ENCODE assay signal across 8 mouse cellular contexts in genomic region chr14:67141581-67142441, GRCm38 (mm10).
A peak's percentile ranks its signal among the peaks of the same experiment; 100 is the strongest.
DNase-seq lines count a peak whose midpoint lies in the region; ATAC-seq lines count a peak whose summit lies in the region.

No protein-coding gene starts in this region.

- peak; percentile 14 to 35 for DNase-seq in heart, adult 18-20 months
- no peak for DNase-seq in heart, postnatal 14 days
- peak; percentile 73 for DNase-seq in adrenal gland, postnatal 25 days
- peak; percentile 59 for DNase-seq in layer of hippocampus, adult 9-10 months (ENCODE audit: low spot score)
- DNase-seq in urinary bladder, adult 2 months (ENCODE audit: low spot score): no peak
- DNase-seq in urinary bladder, postnatal 10 days (ENCODE audit: low spot score): no peak

- H3K4me1 ChIP-seq in forebrain, embryonic 15.5 days: peaks cover 43% of the 10 kb centered on the region
- H3K4me1 ChIP-seq in neural tube, embryonic 14.5 days (ENCODE audit: control insufficient read depth, insufficient read depth, low read length): peaks cover 12% of the 10 kb centered on the region

- H3K9me3 ChIP-seq in forebrain, embryonic 15.5 days: no peaks in the 10 kb centered on the region
- H3K9me3 ChIP-seq in neural tube, embryonic 14.5 days (ENCODE audit: control insufficient read depth, low read length): no peaks in the 10 kb centered on the region

- no peaks in the 10 kb centered on the region for H3K36me3 ChIP-seq in forebrain, embryonic 15.5 days
- H3K36me3 ChIP-seq in neural tube, embryonic 14.5 days (ENCODE audit: control insufficient read depth, insufficient read depth, low read length): no peaks in the 10 kb centered on the region

- 0 out of 2 replicates have a peak overlapping the region, but pooled peaks have one; percentile 16 for H3K9ac ChIP-seq in forebrain, embryonic 15.5 days (replicated peaks)
- 0 out of 2 replicates have a peak overlapping the region, but pooled peaks have one; percentile 8 for H3K9ac ChIP-seq in neural tube, embryonic 14.5 days (replicated peaks; ENCODE audit: low read depth, low read length)

- intact Hi-C loops in heart, postnatal 14 days (cut with DNase I): no loop called here

- peak; percentile 85 for ATAC-seq in forebrain, embryonic 15.5 days (replicated peaks)
- peak; percentile 74; the same call in 1 of the 2 replicates for ATAC-seq in neural tube, embryonic 14.5 days (ENCODE audit: low read depth)

- peak overlapping the region; percentile 32 for H3K4me2 ChIP-seq in forebrain, embryonic 15.5 days (replicated peaks)
- peak overlapping the region; percentile 14; the same call in 1 of the 2 replicates for H3K4me2 ChIP-seq in neural tube, embryonic 14.5 days (ENCODE audit: low read depth, low read length)

- no peaks in the 10 kb centered on the region for H3K27me3 ChIP-seq in forebrain, embryonic 15.5 days
- no peaks in the 10 kb centered on the region for H3K27me3 ChIP-seq in neural tube, embryonic 14.5 days (ENCODE audit: control insufficient read depth, insufficient read depth, low read length)

- H3K27ac ChIP-seq in forebrain, embryonic 15.5 days (replicated peaks): peak overlapping the region; percentile 89
- H3K27ac ChIP-seq in neural tube, embryonic 14.5 days (ENCODE audit: low read depth, low read length): peak overlapping the region; percentile 46

- H3K4me3 ChIP-seq in forebrain, embryonic 15.5 days: no peak overlapping the region
- no peak overlapping the region for H3K4me3 ChIP-seq in neural tube, embryonic 14.5 days (ENCODE audit: low read depth, low read length)

- WGBS in forebrain, embryonic 15.5 days: 26% methylated on average over 15 of the region's 15 CpGs
- WGBS in neural tube, embryonic 14.5 days: 24% methylated on average over 15 of the region's 15 CpGs

Comparison
In these comparisons a context has a peak if more than half of its experiments do, and no peak if none do; other contexts are left out.
1. DNase-seq: peak in heart, adult 18-20 months (2 of 2), adrenal gland, postnatal 25 days (single experiment) and layer of hippocampus, adult 9-10 months (single experiment); none in heart, postnatal 14 days (0 of 2), urinary bladder, adult 2 months (single experiment) and urinary bladder, postnatal 10 days (single experiment).